10 mouse cellular contexts compared by ENCODE assay signal in the genomic region with DNA sequence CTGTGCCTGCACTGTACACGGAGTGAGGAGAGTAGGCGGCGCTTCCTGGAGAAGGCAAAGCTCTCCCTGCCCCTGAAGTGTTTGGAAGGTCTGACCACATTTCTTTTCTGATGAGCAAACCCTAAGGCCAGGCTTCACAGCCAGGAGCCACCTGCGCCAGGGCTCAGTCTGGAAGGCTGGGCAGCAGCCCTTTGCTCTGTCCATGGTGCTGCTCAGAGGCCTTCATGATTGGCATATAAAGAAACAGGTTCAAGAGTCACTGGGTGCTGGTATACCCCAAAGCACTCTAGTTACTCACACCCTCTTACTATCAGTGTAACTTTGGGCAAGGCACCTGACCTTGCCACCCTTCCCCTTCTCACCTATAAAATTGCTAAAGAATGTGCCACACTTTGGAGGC.
DNase-seq lines count a peak whose midpoint lies in the region; ATAC-seq and TF ChIP-seq lines count a peak whose summit lies in the region.
"Had no signal": no experiment of that assay in that cellular context is flagged by ENCODE, and none has a peak within 500 bp of the region (broad histone marks: within the 10 kb centered on the region; RNA-seq: fewer than 3 reads in every experiment).

No protein-coding gene starts in this region.

- TF ChIP-seq CTCF in heart, postnatal 0 days (IDR thresholded peaks at IDR 0.05; ENCODE audit: low read depth): no peak

- H3K9me3 ChIP-seq in heart, postnatal 0 days (replicated peaks; ENCODE audit: control insufficient read depth, low read length): no peaks in the 10 kb centered on the region
- H3K9me3 ChIP-seq in heart, embryonic 11.5 days (replicated peaks; ENCODE audit: control insufficient read depth, low read length): no peaks in the 10 kb centered on the region
- H3K9me3 ChIP-seq: liver, embryonic 13.5 days had no signal

- no peaks in the 10 kb centered on the region for H3K36me3 ChIP-seq in heart, postnatal 0 days (replicated peaks; ENCODE audit: control insufficient read depth, insufficient read depth, low read length)
- no peaks in the 10 kb centered on the region for H3K36me3 ChIP-seq in heart, embryonic 11.5 days (ENCODE audit: control insufficient read depth, insufficient read depth, low read length)
- H3K36me3 ChIP-seq: liver, embryonic 13.5 days had no signal

- DNase-seq in heart, postnatal 0 days (ENCODE audit: low spot score): peak; percentile 22
- peak; percentile 15 for DNase-seq in ovary, postnatal 14 days (ENCODE audit: low spot score)
- DNase-seq in ovary, postnatal 10 days (ENCODE audit: low spot score): no peak
- peak; percentile 15 to 47 for DNase-seq in adrenal gland, postnatal 36 days
- DNase-seq in mesoderm, embryonic 11.5 days (ENCODE audit: low read depth, low spot score): peak; percentile 62
- DNase-seq in B cell, adult 2 months: no peak
- DNase-seq in layer of hippocampus, postnatal 14 days (ENCODE audit: low spot score in 2 of 2): no peak
- DNase-seq: forebrain, postnatal 0 days; liver, embryonic 13.5 days had no signal

- H3K27me3 ChIP-seq in heart, postnatal 0 days (ENCODE audit: control insufficient read depth, insufficient read depth, low read length): no peaks in the 10 kb centered on the region
- H3K27me3 ChIP-seq in heart, embryonic 11.5 days (ENCODE audit: control insufficient read depth, insufficient read depth, low read length): no peaks in the 10 kb centered on the region
- H3K27me3 ChIP-seq: liver, embryonic 13.5 days had no signal

- TF ChIP-seq EP300 in heart, postnatal 0 days (IDR thresholded peaks at IDR 0.05; ENCODE audit: low read depth): no peak

- WGBS in heart, postnatal 0 days: 35% methylated on average over 4 of the region's 4 CpGs
- 17% methylated on average over 4 of the region's 4 CpGs for WGBS in heart, embryonic 11.5 days (ENCODE audit: insufficient replicate concordance)

- no peaks in the 10 kb centered on the region for H3K4me1 ChIP-seq in heart, postnatal 0 days (ENCODE audit: control insufficient read depth, insufficient read depth)
- H3K4me1 ChIP-seq in heart, embryonic 11.5 days (ENCODE audit: control insufficient read depth, insufficient read depth, low read length): no peaks in the 10 kb centered on the region
- H3K4me1 ChIP-seq: liver, embryonic 13.5 days had no signal

- no peak overlapping the region for H3K27ac ChIP-seq in heart, postnatal 0 days (ENCODE audit: low read depth)
- no peak overlapping the region for H3K27ac ChIP-seq in heart, embryonic 11.5 days (ENCODE audit: low read depth, low read length)
- H3K27ac ChIP-seq: liver, embryonic 13.5 days had no signal

- no peak overlapping the region for H3K4me2 ChIP-seq in heart, postnatal 0 days (ENCODE audit: low read depth, low read length)
- H3K4me2 ChIP-seq in heart, embryonic 11.5 days: no peak overlapping the region
- H3K4me2 ChIP-seq: liver, embryonic 13.5 days had no signal

- H3K9ac ChIP-seq in heart, postnatal 0 days (replicated peaks; ENCODE audit: low read depth, low read length): no peak overlapping the region
- H3K9ac ChIP-seq in heart, embryonic 11.5 days (ENCODE audit: low read depth, low read length): no peak overlapping the region
- H3K9ac ChIP-seq: forebrain, postnatal 0 days; liver, embryonic 13.5 days had no signal

- no peak for ATAC-seq in heart, postnatal 0 days (ENCODE audit: insufficient read depth, low read depth)
- ATAC-seq in heart, embryonic 11.5 days (replicated peaks; ENCODE audit: insufficient number of reproducible peaks, low FRiP score, low TSS enrichment): no peak

- H3K4me3 ChIP-seq in heart, postnatal 0 days (ENCODE audit: low read depth, low read length): no peak overlapping the region
- no peak overlapping the region for H3K4me3 ChIP-seq in heart, embryonic 11.5 days (ENCODE audit: low read depth, low read length)
- H3K4me3 ChIP-seq: liver, embryonic 13.5 days had no signal

Comparison
In these comparisons a context has a peak if more than half of its experiments do, and no peak if none do; other contexts are left out.
1. DNase-seq: peak in heart, postnatal 0 days (single experiment), ovary, postnatal 14 days (single experiment), adrenal gland, postnatal 36 days (2 of 2) and mesoderm, embryonic 11.5 days (single experiment); none in ovary, postnatal 10 days (single experiment), B cell, adult 2 months (0 of 2) and layer of hippocampus, postnatal 14 days (0 of 2).